Mouse (Mus musculus) heart, postnatal 0 days (tissue): ENCODE data around the gene Cdc42bpb. TPM values are rescaled to one million over a fixed set of nuclear protein-coding genes. Genes with fewer than 3 reads are reported as not detected.
A peak's percentile ranks its signal among the peaks of the same experiment; 100 is the strongest.

Experiments used
- ATAC-seq: fragments of 200-750 bp; cut with Nextera tagmentation; 2 replicates; pipeline ENCODE4 v1.8.0; 2017; ENCODE audit warnings: low read depth, moderate number of reproducible peaks, moderate library complexity; ENCODE audit not compliant: insufficient read depth
- DNase-seq: peaks from one replicate; pipeline ENCODE4 v3.0.0-alpha.2; 2016; ENCODE audit warnings: low spot score
- H3K27ac ChIP-seq: fragments of 300-500 bp; sonication (generic); 2 replicates; pipeline ENCODE4 v1.5.1; 2014; ENCODE audit warnings: low read depth, mild to moderate bottlenecking
- H3K27me3 ChIP-seq: fragments of 300-500 bp; sonication (generic); 2 replicates; pipeline ENCODE4 v1.6.1; 2014; ENCODE audit warnings: low read length, mixed read lengths; ENCODE audit not compliant: control insufficient read depth, insufficient read depth
- H3K36me3 ChIP-seq: fragments of 300-500 bp; sonication (generic); replicated peaks from 2 replicates; pipeline ENCODE4 v1.6.1; 2014; ENCODE audit warnings: low read length, mixed read lengths; ENCODE audit not compliant: control insufficient read depth, insufficient read depth
- H3K4me1 ChIP-seq: fragments of 300-500 bp; sonication (generic); 2 replicates; pipeline ENCODE4 v1.6.1; 2014; ENCODE audit warnings: antibody characterized with exemption; ENCODE audit not compliant: control insufficient read depth, insufficient read depth
- H3K4me2 ChIP-seq: fragments of 300-500 bp; sonication (generic); 2 replicates; pipeline ENCODE4 v1.6.1; 2014; ENCODE audit warnings: low read depth, mild to moderate bottlenecking, low read length, moderate library complexity
- H3K4me3 ChIP-seq: fragments of 300-500 bp; sonication (generic); 2 replicates; pipeline ENCODE4 v1.5.1; 2014; ENCODE audit warnings: low read depth, low read length
- H3K9ac ChIP-seq: fragments of 300-500 bp; sonication (generic); replicated peaks from 2 replicates; pipeline ENCODE4 v1.6.1; 2014; ENCODE audit warnings: low read depth, low read length, mixed read lengths
- H3K9me3 ChIP-seq: fragments of 300-500 bp; sonication (generic); replicated peaks from 2 replicates; pipeline ENCODE4 v1.6.1; 2016; ENCODE audit warnings: low read length; ENCODE audit not compliant: control insufficient read depth
- CTCF ChIP-seq: IDR thresholded peaks from 2 replicates; pipeline ENCODE4 v1.5.1; 2016; ENCODE audit warnings: antibody characterized with exemption, control low read depth, low read depth
- EP300 ChIP-seq: IDR thresholded peaks from 2 replicates; pipeline ENCODE4 v1.6.1; 2016; ENCODE audit warnings: antibody characterized with exemption, low read depth
- WGBS: fragments of 180-500 bp; shearing (Covaris S2); extraction: QIAGEN DNeasy Blood & Tissue Kit; methylation state at CpG from one replicate; pipeline ENCODE4 v1.1.7; 2014; 5-methylcytosine and 5-hydroxymethylcytosine counted together
- polyA plus RNA-seq: library from polyadenylated mRNA; unstranded; fragments of >200 nt; fragmentation: Nextera tagmentation; extraction: Ambion mirVana; gene quantifications from 2 replicates; pipeline ENCODE4 v1.2.1, GENCODE M21; 2015
- total RNA-seq: library from RNA; depleted of rRNA; stranded (reverse); fragments of >200 nt; gene quantifications from 2 replicates; pipeline ENCODE4 v1.2.3, GENCODE M21; 2014; ENCODE audit warnings: low replicate concordance

Cdc42bpb gene
- total and polyA plus RNA-seq, 2 experiments from 2014 or later: 18.2 to 119 TPM

- Histone ChIP-seq H3K9ac (peak overlapping the region; percentile 48; the same call in 1 of the 2 replicates), H3K36me3 (no peaks in the 10 kb centered on the region), H3K4me3 (peak overlapping the region; percentile 42), H3K27me3 (0 out of 2 replicates have a peak, but pooled peaks cover 5% of the 10 kb centered on the region), H3K9me3 (no peaks in the 10 kb centered on the region), H3K4me1 (peaks cover 31% of the 10 kb centered on the region), H3K4me2 (peak overlapping the region; percentile 67), H3K27ac (peak overlapping the region; percentile 87)
- TF ChIP-seq EP300 (no peak), CTCF (peak; percentile 32)
- 8% methylated on average over 12 of the region's 12 CpGs for WGBS
- DNase-seq: no peak
- peak; percentile 21 for ATAC-seq
These were observed 35.2 kb upstream of the Cdc42bpb start for GRCm38 (mm10) chr12:111412581-111413284.

GRCm38 (mm10) chr12:111411631-111412355 lies 34.3 kb upstream of the Cdc42bpb start:
- Histone ChIP-seq H3K4me3 (no peak overlapping the region), H3K27me3 (peaks cover 13% of the 10 kb centered on the region), H3K36me3 (no peaks in the 10 kb centered on the region), H3K4me1 (peaks cover 23% of the 10 kb centered on the region), H3K9ac (no peak overlapping the region), H3K9me3 (no peaks in the 10 kb centered on the region), H3K4me2 (no peak overlapping the region), H3K27ac (peak overlapping the region; percentile 87; the same call in 1 of the 2 replicates)
- DNase-seq: no peak
- WGBS: 63% methylated on average over 8 of the region's 8 CpGs
- peak; percentile 29; the same call in 1 of the 2 replicates for ATAC-seq
- TF ChIP-seq EP300: no peak
- no peak for TF ChIP-seq CTCF

- 60% methylated on average over 5 of the region's 5 CpGs for WGBS
- Histone ChIP-seq H3K36me3 (no peaks in the 10 kb centered on the region), H3K27ac (no peak overlapping the region), H3K4me2 (no peak overlapping the region), H3K9ac (no peak overlapping the region), H3K4me3 (no peak overlapping the region), H3K27me3 (peaks cover 23% of the 10 kb centered on the region), H3K9me3 (no peaks in the 10 kb centered on the region), H3K4me1 (peaks cover 21% of the 10 kb centered on the region)
- ATAC-seq: no peak
- no peak for DNase-seq
- no peak for TF ChIP-seq CTCF
- TF ChIP-seq EP300: no peak
These were observed 32.1 kb upstream of the Cdc42bpb start for GRCm38 (mm10) chr12:111409583-111409982.

GRCm38 (mm10) chr12:111406622-111407021 lies 29.1 kb upstream of the Cdc42bpb start, which contains the start of gene Lbhd2:
TSS of gene Lbhd2 (plus strand) at chr12:111406809.
- WGBS: 8% methylated on average over 20 of the region's 24 CpGs

GRCm38 (mm10) chr12:111404880-111405279 lies 27.4 kb upstream of the Cdc42bpb start:
- no peaks in the 10 kb centered on the region for H3K36me3 ChIP-seq
- no peak overlapping the region for H3K27ac ChIP-seq
- DNase-seq: no peak
- H3K27me3 ChIP-seq: peaks cover 23% of the 10 kb centered on the region
- no peak overlapping the region for H3K9ac ChIP-seq
- H3K4me2 ChIP-seq: no peak overlapping the region
- TF ChIP-seq CTCF (no peak), EP300 (no peak)
- no peaks in the 10 kb centered on the region for H3K9me3 ChIP-seq
- 51% methylated on average over 10 of the region's 10 CpGs for WGBS
- 0 out of 2 replicates have a peak, but pooled peaks cover 4% of the 10 kb centered on the region for H3K4me1 ChIP-seq
- no peak overlapping the region for H3K4me3 ChIP-seq
- no peak for ATAC-seq

More at GRCm38 (mm10) chr12:111406622-111407021, 29.1 kb upstream of the Cdc42bpb start, which contains the start of gene Lbhd2:
- Histone ChIP-seq H3K36me3 (no peaks in the 10 kb centered on the region), H3K4me2 (peak within 1 kb of the TSS; percentile 34), H3K9ac (no peak within 1 kb of the TSS), H3K9me3 (no peaks in the 10 kb centered on the region), H3K4me3 (peak within 1 kb of the TSS; percentile 25; the same call in 1 of the 2 replicates), H3K27ac (no peak within 1 kb of the TSS), H3K27me3 (peaks cover 23% of the 10 kb centered on the region), H3K4me1 (0 out of 2 replicates have a peak, but pooled peaks cover 5% of the 10 kb centered on the region)
- ATAC-seq: 0 out of 2 replicates have a peak, but pooled peaks have one; percentile 24
- no peak for DNase-seq
- no peak for TF ChIP-seq CTCF
- no peak for TF ChIP-seq EP300
